Mouse (Mus musculus): ENCODE measurements around the gene Glrp1.

Gene Glrp1

GRCm38 (mm10) chr1:88492415-88492814, 17.5 kb downstream of the Glrp1 start:
- DNase-seq (ENCODE audit: low spot score) = no peak

GRCm38 (mm10) chr1:88491617-88492378, 18.1 kb downstream of the Glrp1 start:
- DNase-seq (ENCODE audit: low spot score) = no peak

- DNase-seq (ENCODE audit: low spot score) = no peak
Measured at GRCm38 (mm10) chr1:88490164-88490563, 19.7 kb downstream of the Glrp1 start.

- no peak for DNase-seq (ENCODE audit: low spot score)
Measured at GRCm38 (mm10) chr1:88488957-88489356, 20.9 kb downstream of the Glrp1 start.

- no peak for DNase-seq (ENCODE audit: low spot score)
Measured at GRCm38 (mm10) chr1:88486336-88486735, 23.5 kb downstream of the Glrp1 start.

- DNase-seq (ENCODE audit: low spot score) = no peak
Measured at GRCm38 (mm10) chr1:88484059-88484458, 25.8 kb downstream of the Glrp1 start.

GRCm38 (mm10) chr1:88482142-88483099, 27.4 kb downstream of the Glrp1 start:
- no peak for DNase-seq (ENCODE audit: low spot score)

GRCm38 (mm10) chr1:88480594-88480993, 29.3 kb downstream of the Glrp1 start:
- peak; percentile 31 for DNase-seq (ENCODE audit: low spot score)

GRCm38 (mm10) chr1:88478205-88478604, 31.7 kb downstream of the Glrp1 start:
- DNase-seq (ENCODE audit: low spot score) = no peak

GRCm38 (mm10) chr1:88476554-88477085, 33.2 kb downstream of the Glrp1 start:
- DNase-seq (ENCODE audit: low spot score) = no peak

- peak; percentile 81 for DNase-seq (ENCODE audit: low spot score)
Measured at GRCm38 (mm10) chr1:88475502-88475953, 34.3 kb downstream of the Glrp1 start.

GRCm38 (mm10) chr1:88474598-88474997, 35.3 kb downstream of the Glrp1 start:
- peak; percentile 75 for DNase-seq (ENCODE audit: low spot score)

GRCm38 (mm10) chr1:88473899-88474298, 36.0 kb downstream of the Glrp1 start:
- no peak for DNase-seq (ENCODE audit: low spot score)

- DNase-seq (ENCODE audit: low spot score) = no peak
Measured at GRCm38 (mm10) chr1:88472258-88472657, 37.6 kb downstream of the Glrp1 start.

GRCm38 (mm10) chr1:88469746-88470145, 40.1 kb downstream of the Glrp1 start:
- no peak for DNase-seq (ENCODE audit: low spot score)

GRCm38 (mm10) chr1:88468335-88468734, 41.5 kb downstream of the Glrp1 start:
- no peak for DNase-seq (ENCODE audit: low spot score)

- no peak for DNase-seq (ENCODE audit: low spot score)
Measured at GRCm38 (mm10) chr1:88467866-88468265, 42.0 kb downstream of the Glrp1 start.

GRCm38 (mm10) chr1:88466325-88467064, 43.4 kb downstream of the Glrp1 start:
- no peak for DNase-seq (ENCODE audit: low spot score)

GRCm38 (mm10) chr1:88465722-88466121, 44.1 kb downstream of the Glrp1 start:
- peak; percentile 45 for DNase-seq (ENCODE audit: low spot score)

- no peak for DNase-seq (ENCODE audit: low spot score)
Measured at GRCm38 (mm10) chr1:88464109-88464905, 45.6 kb downstream of the Glrp1 start.

GRCm38 (mm10) chr1:88463241-88463640, 46.6 kb downstream of the Glrp1 start:
- DNase-seq (ENCODE audit: low spot score) = peak; percentile 23
